Mouse (Mus musculus) ovary, postnatal 10 days (tissue): Measurements from ENCODE around the gene Gm20388.
"Not testable (repeated sequence)": the region's sequence is repeated elsewhere in the genome, so short reads cannot be mapped to it uniquely, and the experiment has no call there.

Experiments used
- DNase-seq: peaks from one replicate; pipeline ENCODE4 v3.0.0; 2022; ENCODE audit warnings: low spot score

Gm20388 gene

DNA sequence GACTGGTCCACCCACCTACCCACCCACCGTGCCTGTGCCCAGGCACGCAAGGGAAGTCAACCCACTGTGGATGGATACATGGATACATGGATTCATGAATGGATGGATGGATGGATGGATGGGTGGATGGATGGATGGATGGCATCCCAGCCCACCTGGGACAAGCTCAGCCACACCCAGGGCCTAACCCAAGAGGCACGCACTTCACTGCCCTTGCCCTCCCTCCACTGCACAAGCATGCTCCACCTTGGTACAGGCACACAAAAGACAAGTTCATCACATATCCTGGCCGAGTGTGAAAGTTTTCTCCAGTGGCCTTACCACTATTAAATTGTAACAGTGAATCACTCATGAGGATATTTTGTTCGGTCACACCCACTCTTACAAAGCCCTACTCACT, 3713.6 kb downstream of the Gm20388 start:
- no peak for DNase-seq

DNA sequence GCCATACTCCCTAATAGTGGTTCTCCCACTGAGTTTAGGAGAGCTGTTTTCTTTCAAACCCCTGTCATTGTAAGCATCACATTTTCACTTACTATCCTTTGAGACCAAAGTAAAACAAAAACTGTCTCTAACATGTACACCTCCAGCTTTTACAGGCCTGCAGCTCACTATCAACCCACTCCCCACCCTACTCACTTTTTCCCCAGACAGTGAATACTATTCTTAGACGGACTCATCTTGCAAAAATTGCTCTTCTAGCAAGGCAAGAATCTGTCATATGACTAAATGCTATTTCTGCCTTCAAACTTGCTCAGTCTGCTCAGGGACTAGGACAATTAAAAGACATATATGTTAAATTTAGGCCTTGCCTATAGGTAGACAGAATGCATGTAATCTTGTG, 3714.1 kb downstream of the Gm20388 start:
- DNase-seq: no peak

- no peak for DNase-seq
Observed at GRCm38 (mm10) chr8:123625717-123626116, 3715.1 kb downstream of the Gm20388 start.

- DNase-seq: no peak
Observed at GRCm38 (mm10) chr8:123627410-123628147, 3716.9 kb downstream of the Gm20388 start.

DNA sequence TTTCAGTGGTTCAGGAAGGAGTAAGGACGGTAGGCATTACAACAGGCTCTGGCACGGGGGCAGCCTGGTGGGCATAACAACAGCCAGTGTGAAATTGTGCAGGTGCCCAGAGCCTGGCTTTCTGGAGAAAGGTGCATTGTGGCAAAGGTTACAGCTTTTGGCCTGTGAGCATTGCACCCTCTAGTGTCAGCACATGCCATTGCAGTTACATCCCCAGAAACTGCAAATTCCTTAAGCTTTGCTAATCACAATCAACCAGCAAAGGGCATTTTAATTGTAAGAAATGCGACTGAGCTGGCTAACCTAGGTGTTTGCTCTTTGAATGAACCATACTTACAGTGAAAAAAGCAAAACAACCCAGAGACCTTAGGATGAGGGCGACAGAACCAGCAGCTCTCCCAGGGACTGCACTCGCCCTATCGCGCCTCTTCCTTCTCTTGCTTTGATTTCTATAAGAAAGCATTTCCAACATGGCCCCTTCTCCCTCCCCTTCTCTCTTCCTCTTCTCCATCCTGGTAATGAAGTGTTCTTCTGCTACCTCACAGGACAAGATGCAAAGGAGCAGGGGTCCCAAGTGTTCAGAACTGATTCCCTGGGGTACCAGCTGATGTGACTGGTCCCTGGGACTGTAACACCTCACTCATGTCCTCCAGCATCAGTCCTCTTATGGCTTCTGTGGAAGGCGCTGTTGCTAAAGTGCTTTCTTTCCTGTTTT, 3717.8 kb downstream of the Gm20388 start:
- no peak for DNase-seq

- DNase-seq: no peak
Observed at GRCm38 (mm10) chr8:123628968-123629755, 3718.5 kb downstream of the Gm20388 start.

GRCm38 (mm10) chr8:123630058-123630457, 3719.4 kb downstream of the Gm20388 start:
- DNase-seq: no peak

DNA sequence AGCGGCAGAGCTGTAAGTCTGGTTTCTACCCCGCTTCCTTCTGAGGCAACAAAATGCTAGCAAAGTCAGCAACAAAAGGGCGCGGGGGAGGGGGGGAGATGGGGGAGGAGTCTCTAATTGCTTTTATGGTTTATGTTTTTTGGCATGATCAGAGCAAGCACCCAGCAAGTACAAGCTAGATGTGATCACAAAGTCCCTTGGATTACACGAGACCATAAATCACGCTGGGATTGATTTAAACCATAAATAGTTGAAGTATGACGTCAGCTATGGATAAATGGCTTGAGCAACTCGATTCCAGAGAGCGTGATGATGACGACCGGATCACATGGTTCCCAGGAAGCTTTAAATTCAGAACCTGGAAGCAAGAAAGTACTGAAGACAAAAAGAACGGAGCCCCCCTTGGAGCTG, 3720.2 kb downstream of the Gm20388 start:
- DNase-seq: no peak

DNA sequence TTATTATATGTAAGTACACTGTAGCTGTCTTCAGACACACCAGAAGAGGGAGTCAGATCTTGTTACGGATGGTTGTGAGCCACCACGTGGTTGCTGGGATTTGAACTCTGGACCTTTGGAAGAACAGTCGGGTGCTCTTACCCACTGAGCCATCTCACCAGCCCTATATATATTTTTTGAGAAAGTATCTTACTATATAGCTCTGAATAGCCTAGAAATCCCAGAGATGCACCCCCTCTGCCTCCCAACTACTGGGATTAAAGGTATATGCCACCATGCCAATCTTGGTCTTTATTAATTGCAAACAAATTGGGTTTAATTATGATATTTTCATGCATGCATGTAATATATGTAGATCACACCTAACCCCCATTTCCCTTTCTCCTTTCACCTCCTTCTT, 3721.1 kb downstream of the Gm20388 start:
- DNase-seq: not testable (repeated sequence)

- no peak for DNase-seq
Observed at GRCm38 (mm10) chr8:123632257-123632656, 3721.6 kb downstream of the Gm20388 start.

DNA sequence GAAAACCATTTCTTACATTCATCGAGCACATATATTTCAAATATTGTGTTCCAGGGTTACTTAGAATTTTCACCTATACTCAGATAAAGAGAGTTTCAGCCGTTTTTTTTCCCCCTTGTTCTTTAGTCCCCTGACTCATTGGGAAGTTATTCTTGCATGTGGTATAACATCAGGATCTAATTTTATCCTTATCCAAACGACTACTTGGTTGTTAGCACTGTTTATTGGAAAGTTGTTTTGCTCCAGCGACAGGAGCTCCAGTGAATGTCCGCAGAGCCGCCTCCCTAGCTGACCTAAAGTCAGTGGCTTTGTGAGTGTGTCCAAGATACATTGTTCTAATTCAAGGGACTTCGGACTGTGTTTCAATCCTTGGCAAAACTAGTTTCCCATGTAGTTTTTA, 3723.2 kb downstream of the Gm20388 start:
- no peak for DNase-seq

- DNase-seq: no peak
Observed at GRCm38 (mm10) chr8:123634395-123635131, 3723.9 kb downstream of the Gm20388 start.

DNA sequence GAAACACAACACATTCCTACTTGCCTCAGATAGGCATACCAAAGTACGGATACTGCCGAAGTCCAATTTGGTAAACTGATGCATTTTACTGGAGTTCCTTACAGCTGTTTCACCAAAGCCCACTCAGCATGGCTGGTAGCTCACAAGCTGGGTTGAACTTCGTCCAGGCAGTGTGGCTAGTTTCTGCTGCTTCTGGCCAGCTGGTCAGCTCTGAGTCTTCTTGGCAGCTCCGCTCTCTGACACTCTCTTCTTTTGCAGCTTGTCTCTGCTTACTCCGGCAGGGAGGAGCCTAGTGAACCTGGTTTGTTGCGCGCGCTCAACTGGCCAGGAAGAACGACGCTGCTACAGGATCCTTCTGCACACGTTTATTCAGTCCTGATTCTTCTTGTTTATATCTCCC, 3725.0 kb downstream of the Gm20388 start:
- DNase-seq: no peak

DNA sequence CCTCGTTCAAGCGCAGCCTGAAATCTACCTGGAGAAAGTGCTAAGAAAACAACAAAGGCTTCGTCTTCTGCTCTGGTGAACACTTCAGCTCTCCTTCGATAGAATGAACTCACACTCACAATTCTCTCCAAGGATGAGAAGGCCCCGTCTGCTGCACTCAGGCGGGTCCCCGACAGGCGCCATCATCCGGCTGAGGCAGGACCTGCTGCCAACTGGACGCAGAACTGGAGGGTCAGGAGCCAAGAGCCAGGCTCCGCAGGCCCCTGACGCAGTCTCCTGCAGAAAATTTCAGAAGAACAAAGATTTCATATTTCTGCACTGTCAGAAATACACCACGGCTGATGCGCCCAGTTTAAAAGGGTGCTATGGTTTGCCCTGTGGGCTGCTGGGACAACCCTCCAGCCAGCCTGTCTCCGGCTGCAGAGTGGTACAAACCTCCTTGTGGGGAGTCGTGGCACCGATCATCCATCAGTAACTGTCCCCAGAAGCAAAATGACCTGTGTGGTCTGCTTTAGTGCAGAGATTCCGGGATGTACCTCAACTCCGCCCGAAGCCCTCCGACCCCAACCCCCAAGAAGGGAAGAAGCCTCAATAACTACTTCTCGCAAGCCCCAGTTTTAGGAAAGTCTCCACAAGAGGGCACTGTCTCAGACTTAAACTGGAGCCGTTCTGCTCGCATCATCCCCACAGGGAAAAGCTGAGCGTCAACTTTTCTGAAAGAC, 3732.8 kb downstream of the Gm20388 start:
- no peak for DNase-seq

DNA sequence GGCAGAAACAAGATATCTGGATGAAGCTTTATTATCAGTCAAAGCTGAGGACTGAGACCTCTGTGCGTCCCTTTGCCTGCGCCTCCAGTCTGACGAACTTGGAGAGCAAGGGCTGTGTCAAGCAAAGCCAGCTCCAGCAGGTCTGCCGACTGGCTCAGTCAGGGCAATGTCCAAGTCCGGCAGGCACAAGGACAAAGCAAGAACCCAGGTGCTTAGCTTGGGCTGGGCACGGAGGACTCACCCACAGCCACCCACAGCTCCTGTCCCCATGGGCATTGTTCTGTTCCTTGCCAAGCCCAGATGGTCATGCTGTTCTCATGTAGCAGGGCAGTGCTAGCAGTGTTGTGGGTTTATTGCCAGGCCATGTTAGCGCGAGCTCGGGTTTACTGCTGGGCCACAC, 3734.6 kb downstream of the Gm20388 start:
- no peak for DNase-seq

DNA sequence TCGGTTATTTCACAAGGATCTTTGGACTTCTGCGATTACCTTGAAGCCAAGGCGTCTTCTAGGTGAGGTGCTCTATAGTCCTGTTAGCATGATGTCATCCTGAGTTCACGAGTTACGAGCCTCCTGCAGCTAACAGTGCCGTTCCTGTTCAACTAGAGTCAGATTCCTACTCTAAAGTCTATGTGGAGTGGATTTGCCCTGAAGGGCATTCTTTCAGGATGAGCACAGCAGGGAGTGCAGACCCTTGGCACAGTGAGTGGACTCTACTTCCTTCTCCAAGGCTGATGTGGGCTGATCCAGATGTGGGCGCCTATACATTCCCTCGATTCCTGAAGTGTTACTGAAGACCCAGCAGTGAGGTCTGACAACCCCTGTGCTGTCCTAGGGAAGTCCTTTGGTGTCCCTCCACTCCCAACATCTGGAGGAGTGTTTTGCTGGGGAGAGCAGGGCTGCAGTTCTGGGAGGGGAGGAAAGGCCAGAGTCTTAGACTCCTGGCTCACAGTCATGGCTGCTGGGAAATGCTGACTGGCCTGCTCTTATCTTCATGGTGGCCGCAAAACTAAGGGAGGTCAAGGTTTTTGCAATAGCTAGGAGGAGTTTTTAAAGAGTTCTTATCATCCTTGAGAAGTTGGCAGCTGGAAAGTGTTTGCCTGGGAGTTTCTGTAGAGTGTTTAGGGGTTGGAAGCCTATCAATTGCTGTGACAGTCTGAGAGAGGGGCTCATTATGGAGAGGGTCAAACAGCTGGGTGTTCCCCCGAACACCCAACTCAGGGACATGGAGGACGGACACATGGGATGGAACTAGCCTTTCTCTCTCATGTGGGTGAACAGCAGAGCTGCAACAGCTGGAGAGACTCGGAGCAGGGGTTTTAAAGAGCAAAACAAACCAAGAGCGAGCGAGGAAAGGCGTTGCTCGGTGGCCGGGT, 3737.9 kb downstream of the Gm20388 start:
- DNase-seq: no peak

GRCm38 (mm10) chr8:123649483-123649882, 3738.8 kb downstream of the Gm20388 start:
- DNase-seq: no peak

- DNase-seq: no peak
Observed at GRCm38 (mm10) chr8:123651390-123652098, 3740.9 kb downstream of the Gm20388 start.

DNA sequence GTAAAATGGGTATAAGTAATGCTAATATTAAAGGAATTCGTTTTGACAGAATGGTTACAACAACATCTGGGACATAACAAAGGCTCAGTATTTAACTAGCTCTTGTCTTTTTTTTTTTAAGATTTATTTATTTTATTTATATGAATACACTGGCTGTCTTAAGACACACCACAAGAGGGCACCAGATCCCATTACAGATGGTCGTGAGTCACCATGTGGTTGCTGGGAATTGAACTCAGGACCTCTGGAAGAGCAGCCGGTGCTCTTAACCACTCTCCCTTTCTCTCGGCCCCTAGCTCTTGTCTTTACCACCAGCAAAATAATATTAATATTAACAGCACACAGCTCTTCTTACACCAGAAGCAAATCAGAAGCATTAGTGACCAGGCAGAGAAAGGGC, 3742.0 kb downstream of the Gm20388 start:
- DNase-seq: no peak
